Mouse (Mus musculus) thymus, adult 2 months (tissue): ENCODE measurements at regions not wholly inside any gene's neighbourhood (a gene's known extent, or its start where the extent isn't known, plus 50 kb on each side); places are given as distances from the start of the nearest gene placed in this dataset.

Experiments
- DNase-seq: peaks from one replicate; pipeline ENCODE4 v3.0.0; 2021
- H3K27ac ChIP-seq: fragments of 200-500 bp; 2 replicates; pipeline ENCODE4 v1.5.1; 2012; ENCODE audit warnings: low read length, control low read depth; ENCODE audit not compliant: control insufficient read depth, insufficient read depth
- H3K27me3 ChIP-seq: fragments of 200-500 bp; 2 replicates; pipeline ENCODE4 v1.6.1; 2012; ENCODE audit warnings: mild to moderate bottlenecking, low read length, moderate library complexity, mixed read lengths; ENCODE audit not compliant: control insufficient read depth, insufficient read depth
- H3K36me3 ChIP-seq: fragments of 200-500 bp; 2 replicates; pipeline ENCODE4 v1.6.1; 2012; ENCODE audit warnings: mild to moderate bottlenecking, low read length, moderate library complexity; ENCODE audit not compliant: control insufficient read depth, insufficient read depth
- H3K4me1 ChIP-seq: fragments of 200-500 bp; replicated peaks from 2 replicates; pipeline ENCODE4 v1.6.1; 2012; ENCODE audit warnings: low read length; ENCODE audit not compliant: control insufficient read depth, insufficient read depth
- H3K4me3 ChIP-seq: fragments of 200-500 bp; 2 replicates; pipeline ENCODE4 v1.5.1; 2012; ENCODE audit warnings: mild to moderate bottlenecking, low read length, control low read depth, moderate library complexity; ENCODE audit not compliant: control insufficient read depth, insufficient read depth
- CTCF ChIP-seq: fragments of 200-500 bp; IDR thresholded peaks from 2 replicates; pipeline ENCODE4 v1.5.1; 2012; ENCODE audit warnings: mild to moderate bottlenecking, control low read depth, low read length, moderate library complexity, borderline replicate concordance; ENCODE audit not compliant: control insufficient read depth, poor library complexity, insufficient read depth; ENCODE audit errors: extremely low read depth
- POLR2A ChIP-seq: fragments of 200-500 bp; IDR thresholded peaks from 2 replicates; pipeline ENCODE4 v1.6.1; 2012; ENCODE audit warnings: mild to moderate bottlenecking, low read length, control low read depth, moderate library complexity; ENCODE audit not compliant: control insufficient read depth, poor library complexity, insufficient read depth; ENCODE audit errors: extremely low read depth
- WGBS: fragments of 180-500 bp; shearing (Covaris S2); methylation state at CpG from one replicate; pipeline ENCODE4 v1.1.7; 2018; 5-methylcytosine and 5-hydroxymethylcytosine counted together

GRCm38 (mm10) chr3:39425643-39426016, 538.9 kb downstream of the Fat4 start:
- Histone ChIP-seq H3K27ac (no peak overlapping the region), H3K27me3 (no peaks in the 10 kb centered on the region), H3K4me1 (no peaks in the 10 kb centered on the region), H3K4me3 (no peak overlapping the region), H3K36me3 (no peaks in the 10 kb centered on the region)
- 70% methylated on average over 2 of the region's 2 CpGs for WGBS
- DNase-seq, result no peak
- TF ChIP-seq POLR2A, result no peak
- no peak for TF ChIP-seq CTCF

- no peaks in the 10 kb centered on the region for H3K27me3 ChIP-seq
- H3K4me3 ChIP-seq, result no peak overlapping the region
- H3K27ac ChIP-seq, result no peak overlapping the region
- H3K36me3 ChIP-seq, result no peaks in the 10 kb centered on the region
- no peak for TF ChIP-seq POLR2A
- TF ChIP-seq CTCF, result no peak
- DNase-seq, result no peak
- WGBS, result 89% methylated on average over 10 of the region's 10 CpGs
- no peaks in the 10 kb centered on the region for H3K4me1 ChIP-seq
Measured at GRCm38 (mm10) chr3:39443328-39443727, 556.6 kb downstream of the Fat4 start.

GRCm38 (mm10) chr3:39455650-39456049, 568.9 kb downstream of the Fat4 start:
- no peak overlapping the region for H3K4me3 ChIP-seq
- no peak overlapping the region for H3K27ac ChIP-seq
- TF ChIP-seq CTCF, result no peak
- H3K27me3 ChIP-seq, result no peaks in the 10 kb centered on the region
- no peaks in the 10 kb centered on the region for H3K4me1 ChIP-seq
- DNase-seq, result no peak
- H3K36me3 ChIP-seq, result no peaks in the 10 kb centered on the region

GRCm38 (mm10) chr3:39460183-39460888, 573.6 kb downstream of the Fat4 start:
- no peak for DNase-seq

GRCm38 (mm10) chr3:39461561-39461960, 574.8 kb downstream of the Fat4 start:
- H3K4me3 ChIP-seq, result no peak overlapping the region
- no peaks in the 10 kb centered on the region for H3K4me1 ChIP-seq
- TF ChIP-seq CTCF (no peak), POLR2A (no peak)
- WGBS, result 92% methylated on average over 4 of the region's 4 CpGs
- H3K36me3 ChIP-seq, result no peaks in the 10 kb centered on the region
- DNase-seq, result no peak
- H3K27me3 ChIP-seq, result no peaks in the 10 kb centered on the region
- no peak overlapping the region for H3K27ac ChIP-seq

More at GRCm38 (mm10) chr3:39460183-39460888, 573.6 kb downstream of the Fat4 start:
- Histone ChIP-seq H3K36me3 (no peaks in the 10 kb centered on the region), H3K4me1 (no peaks in the 10 kb centered on the region), H3K27ac (no peak overlapping the region), H3K27me3 (no peaks in the 10 kb centered on the region), H3K4me3 (no peak overlapping the region)
- WGBS, result 89% methylated on average over 14 of the region's 14 CpGs
- TF ChIP-seq CTCF, result no peak
- no peak for TF ChIP-seq POLR2A

- DNase-seq, result no peak
- WGBS, result 85% methylated on average over 3 of the region's 3 CpGs
- no peaks in the 10 kb centered on the region for H3K4me1 ChIP-seq
- no peak overlapping the region for H3K27ac ChIP-seq
- H3K27me3 ChIP-seq, result no peaks in the 10 kb centered on the region
- H3K36me3 ChIP-seq, result no peaks in the 10 kb centered on the region
- TF ChIP-seq POLR2A (no peak), CTCF (no peak)
- H3K4me3 ChIP-seq, result no peak overlapping the region
Measured at GRCm38 (mm10) chr3:39465811-39466210, 579.1 kb downstream of the Fat4 start.

- no peak overlapping the region for H3K27ac ChIP-seq
- H3K27me3 ChIP-seq, result no peaks in the 10 kb centered on the region
- 93% methylated on average over 7 of the region's 7 CpGs for whole genome bisulfite sequencing
- TF ChIP-seq CTCF, result no peak
- no peak for DNase-seq
- no peaks in the 10 kb centered on the region for H3K4me1 ChIP-seq
- no peak overlapping the region for H3K4me3 ChIP-seq
- H3K36me3 ChIP-seq, result no peaks in the 10 kb centered on the region
Measured at GRCm38 (mm10) chr3:39489392-39489791, 602.7 kb downstream of the Fat4 start.
